Mouse (Mus musculus) forebrain, embryonic 16.5 days (tissue): ENCODE measurements around the gene Lcn8. TPM values are rescaled to one million over a fixed set of nuclear protein-coding genes. Genes with fewer than 3 reads are reported as not detected.

ENCODE experiments used
- ATAC-seq: fragments of 200-750 bp; cut with Nextera tagmentation; 2 replicates; pipeline ENCODE4 v1.8.0; 2017; ENCODE audit warnings: mild to moderate bottlenecking, moderate library complexity
- H3K27ac ChIP-seq: fragments of 300-500 bp; sonication (generic); 2 replicates; pipeline ENCODE4 v1.5.1; 2014; ENCODE audit warnings: low read length, control low read depth
- H3K27me3 ChIP-seq: fragments of 300-500 bp; sonication (generic); replicated peaks from 2 replicates; pipeline ENCODE4 v1.6.1; 2014; ENCODE audit warnings: low read length; ENCODE audit not compliant: control insufficient read depth, insufficient read depth
- H3K36me3 ChIP-seq: fragments of 300-500 bp; sonication (generic); 2 replicates; pipeline ENCODE4 v1.6.1; 2014; ENCODE audit not compliant: control insufficient read depth, insufficient read depth
- H3K4me1 ChIP-seq: fragments of 300-500 bp; sonication (generic); replicated peaks from 2 replicates; pipeline ENCODE4 v1.6.1; 2014; ENCODE audit warnings: low read length; ENCODE audit not compliant: control insufficient read depth, insufficient read depth
- H3K4me2 ChIP-seq: fragments of 300-500 bp; sonication (generic); 2 replicates; pipeline ENCODE4 v1.6.1; 2014; ENCODE audit warnings: mild to moderate bottlenecking, low read length, control low read depth
- H3K4me3 ChIP-seq: fragments of 300-500 bp; sonication (generic); replicated peaks from 2 replicates; pipeline ENCODE4 v1.5.1; 2014; ENCODE audit warnings: mild to moderate bottlenecking, low read length, control low read depth
- H3K9ac ChIP-seq: fragments of 300-500 bp; sonication (generic); replicated peaks from 2 replicates; pipeline ENCODE4 v1.6.1; 2014; ENCODE audit warnings: low read depth, low read length, control low read depth
- H3K9me3 ChIP-seq: fragments of 300-500 bp; sonication (generic); 2 replicates; pipeline ENCODE4 v1.6.1; 2016; ENCODE audit warnings: low read length; ENCODE audit not compliant: control insufficient read depth
- WGBS: fragments of 180-500 bp; shearing (Covaris S2); extraction: QIAGEN DNeasy Blood & Tissue Kit; methylation state at CpG from one replicate; pipeline ENCODE4 v1.1.7; 2014; 5-methylcytosine and 5-hydroxymethylcytosine counted together
- polyA plus RNA-seq: library from polyadenylated mRNA; unstranded; fragments of >200 nt; fragmentation: Nextera tagmentation; extraction: Ambion mirVana; gene quantifications from 2 replicates; pipeline ENCODE4 v1.2.1, GENCODE M21; 2015

The Lcn8 gene
- polyA plus RNA-seq, 1 experiment from 2014 or later: not detected

DNA sequence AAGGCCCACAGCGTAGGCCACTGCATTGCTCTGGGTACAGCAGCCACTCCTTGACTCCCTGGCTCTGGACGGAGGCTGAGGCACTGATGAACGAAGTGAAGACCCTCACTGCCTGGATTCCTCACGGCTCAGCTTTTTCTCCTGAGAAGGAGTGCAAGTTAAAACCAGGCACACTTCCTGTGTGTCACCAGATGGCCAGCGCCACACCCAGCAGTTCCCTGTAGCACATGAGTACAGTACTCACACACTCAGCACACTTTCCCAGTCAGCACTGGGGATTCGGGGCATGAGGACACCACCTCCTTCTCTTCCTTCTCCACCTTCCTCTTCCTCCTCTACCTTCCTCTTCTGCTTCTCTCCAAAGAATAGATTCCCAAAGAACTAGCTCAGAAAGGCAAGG is 25.1 kb upstream of the Lcn8 start, which contains the start of gene Fcna:
Fcna (minus strand) TSS at position 220 of the 400 bp plus-strand sequence.
- Histone ChIP-seq H3K4me1 (no peaks in the 10 kb centered on the region), H3K36me3 (no peaks in the 10 kb centered on the region), H3K9me3 (no peaks in the 10 kb centered on the region), H3K27me3 (no peaks in the 10 kb centered on the region), H3K4me2 (no peak within 1 kb of the TSS), H3K9ac (no peak within 1 kb of the TSS), H3K27ac (no peak within 1 kb of the TSS), H3K4me3 (no peak within 1 kb of the TSS)
- no peak for ATAC-seq
- WGBS: 80% methylated on average over 6 of the region's 6 CpGs

DNA sequence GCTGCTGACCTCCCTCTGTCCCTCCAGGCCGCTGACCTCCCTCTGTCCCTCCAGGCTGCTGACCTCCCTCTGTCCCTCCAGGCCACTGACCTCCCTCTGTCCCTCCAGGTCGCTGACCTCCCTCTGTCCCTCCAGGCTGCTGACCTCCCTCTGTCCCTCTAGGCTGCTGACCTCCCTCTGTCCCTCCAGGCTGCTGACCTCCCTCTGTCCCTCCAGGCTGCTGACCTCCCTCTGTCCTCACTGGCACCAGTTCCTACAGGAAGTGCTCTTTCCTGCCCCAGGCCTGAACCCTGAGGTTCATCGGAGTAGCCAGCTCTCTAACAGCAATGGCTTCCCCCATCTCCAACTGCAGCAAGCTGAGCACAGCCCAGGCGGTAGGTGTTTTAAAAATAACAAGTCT is 24.2 kb upstream of the Lcn8 start:
- Histone ChIP-seq H3K27ac (no peak overlapping the region), H3K4me3 (no peak overlapping the region), H3K4me2 (no peak overlapping the region), H3K27me3 (no peaks in the 10 kb centered on the region), H3K4me1 (no peaks in the 10 kb centered on the region), H3K9me3 (no peaks in the 10 kb centered on the region), H3K36me3 (no peaks in the 10 kb centered on the region), H3K9ac (no peak overlapping the region)
- WGBS: 60% methylated on average over 4 of the region's 4 CpGs
- ATAC-seq: no peak

- H3K9me3 ChIP-seq: no peaks in the 10 kb centered on the region
- H3K27me3 ChIP-seq: no peaks in the 10 kb centered on the region
- no peak overlapping the region for H3K4me3 ChIP-seq
- H3K4me1 ChIP-seq: no peaks in the 10 kb centered on the region
- ATAC-seq: no peak
- no peak overlapping the region for H3K9ac ChIP-seq
- no peak overlapping the region for H3K27ac ChIP-seq
- no peaks in the 10 kb centered on the region for H3K36me3 ChIP-seq
- WGBS: 84% methylated on average over 3 of the region's 3 CpGs
- no peak overlapping the region for H3K4me2 ChIP-seq
Measured at GRCm38 (mm10) chr2:25633616-25634015, 19.3 kb upstream of the Lcn8 start.

DNA sequence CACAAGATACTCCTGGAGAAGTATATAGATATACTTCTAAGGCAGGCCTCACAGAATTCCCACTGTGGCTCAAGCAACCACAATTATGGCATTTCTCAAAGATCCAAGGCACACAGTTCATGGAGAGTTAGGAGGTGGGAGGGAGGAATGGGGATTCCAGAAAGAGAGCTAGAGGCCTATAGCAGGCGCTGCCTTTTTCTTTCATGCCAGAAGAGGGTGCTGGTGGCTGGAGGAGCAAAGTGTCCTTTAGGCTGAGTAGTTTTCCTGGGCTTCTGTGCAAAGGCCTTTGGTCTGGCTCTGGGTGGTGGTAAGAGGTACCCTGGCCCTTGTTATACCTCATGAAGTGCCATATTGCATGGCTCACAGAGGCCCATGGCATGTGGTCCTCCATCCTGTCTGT is 18.9 kb upstream of the Lcn8 start:
- H3K9me3 ChIP-seq: no peaks in the 10 kb centered on the region
- H3K27ac ChIP-seq: no peak overlapping the region
- H3K4me1 ChIP-seq: no peaks in the 10 kb centered on the region
- no peak overlapping the region for H3K4me3 ChIP-seq
- no peaks in the 10 kb centered on the region for H3K36me3 ChIP-seq
- H3K27me3 ChIP-seq: no peaks in the 10 kb centered on the region
- 44% methylated on average over 1 of the region's 1 CpGs for WGBS
- ATAC-seq: no peak
- no peak overlapping the region for H3K9ac ChIP-seq
- no peak overlapping the region for H3K4me2 ChIP-seq

DNA sequence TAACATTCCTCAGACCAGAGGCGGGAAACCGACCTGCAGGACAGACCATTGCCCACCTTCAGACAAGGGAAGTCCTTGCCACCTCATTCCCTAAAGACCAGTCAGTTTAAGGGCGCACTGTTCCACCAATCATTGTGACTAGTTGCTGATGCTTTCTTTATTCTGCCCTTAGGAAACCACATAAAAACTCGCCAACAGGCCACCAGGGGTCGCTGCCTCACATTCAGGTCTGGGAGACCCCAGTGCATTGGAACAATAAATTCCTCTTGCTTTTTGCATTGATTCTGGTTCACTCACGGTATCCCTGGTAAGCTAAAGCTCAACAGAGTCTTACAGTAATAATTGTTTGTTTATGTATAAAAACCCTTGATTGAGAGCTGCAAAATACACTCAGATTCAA is 13.0 kb upstream of the Lcn8 start:
- ATAC-seq: no peak
- WGBS: 11% methylated on average over 6 of the region's 6 CpGs

DNA sequence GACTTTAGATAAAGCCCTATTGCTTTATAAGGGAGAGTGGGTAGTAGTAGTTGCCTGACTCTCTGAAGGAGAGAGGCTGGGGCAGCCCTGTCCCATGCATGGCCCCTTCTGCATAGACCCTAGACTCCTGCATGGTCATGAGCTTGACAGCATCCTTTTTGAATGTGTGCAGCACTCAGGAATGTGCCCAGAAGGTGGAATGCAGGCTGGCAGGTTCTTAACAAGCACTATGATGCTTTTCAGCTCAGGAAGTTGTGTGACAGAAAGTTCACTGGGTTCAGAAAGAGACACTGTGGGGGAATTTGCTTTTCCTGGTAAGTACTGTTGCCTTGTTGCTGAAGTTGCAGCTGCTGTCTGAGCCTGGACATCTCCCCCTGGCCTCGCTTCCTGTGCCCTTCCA is 1.6 kb downstream of the Lcn8 start:
- no peak overlapping the region for H3K4me2 ChIP-seq
- H3K4me3 ChIP-seq: no peak overlapping the region
- H3K4me1 ChIP-seq: no peaks in the 10 kb centered on the region
- H3K27me3 ChIP-seq: no peaks in the 10 kb centered on the region
- H3K36me3 ChIP-seq: no peaks in the 10 kb centered on the region
- 65% methylated on average over 1 of the region's 1 CpGs for WGBS
- no peak for ATAC-seq
- H3K9me3 ChIP-seq: no peaks in the 10 kb centered on the region
- no peak overlapping the region for H3K9ac ChIP-seq
- no peak overlapping the region for H3K27ac ChIP-seq

More for the DNA sequence above, 13.0 kb upstream of the Lcn8 start:
- Histone ChIP-seq H3K9ac (no peak overlapping the region), H3K9me3 (no peaks in the 10 kb centered on the region), H3K36me3 (no peaks in the 10 kb centered on the region), H3K4me1 (no peaks in the 10 kb centered on the region), H3K4me2 (no peak overlapping the region), H3K27ac (no peak overlapping the region), H3K4me3 (no peak overlapping the region), H3K27me3 (no peaks in the 10 kb centered on the region)

DNA sequence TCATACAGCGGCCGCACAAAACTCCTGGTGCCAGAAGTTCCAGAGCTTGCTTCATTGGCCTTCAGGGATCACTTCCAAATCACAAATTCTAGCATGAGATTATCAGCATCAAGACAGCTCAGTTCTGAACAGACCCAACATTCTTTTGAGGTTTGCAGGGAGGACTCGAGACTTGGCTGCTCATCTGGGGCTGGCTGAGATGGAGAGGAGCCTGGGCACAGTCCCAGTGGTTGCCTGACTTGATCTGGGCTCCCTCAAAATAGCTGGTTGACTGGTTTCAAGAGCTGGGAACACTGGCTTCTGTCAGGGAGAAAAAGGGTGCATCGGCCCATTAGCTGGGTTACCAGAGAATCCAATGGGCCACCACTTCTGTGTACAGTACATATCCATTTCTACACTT is 3.8 kb downstream of the Lcn8 start:
- Histone ChIP-seq H3K4me3 (no peak overlapping the region), H3K9ac (no peak overlapping the region), H3K36me3 (no peaks in the 10 kb centered on the region), H3K27me3 (no peaks in the 10 kb centered on the region), H3K4me1 (no peaks in the 10 kb centered on the region), H3K27ac (no peak overlapping the region), H3K9me3 (no peaks in the 10 kb centered on the region), H3K4me2 (no peak overlapping the region)
- ATAC-seq: no peak
- 84% methylated on average over 4 of the region's 4 CpGs for WGBS

DNA sequence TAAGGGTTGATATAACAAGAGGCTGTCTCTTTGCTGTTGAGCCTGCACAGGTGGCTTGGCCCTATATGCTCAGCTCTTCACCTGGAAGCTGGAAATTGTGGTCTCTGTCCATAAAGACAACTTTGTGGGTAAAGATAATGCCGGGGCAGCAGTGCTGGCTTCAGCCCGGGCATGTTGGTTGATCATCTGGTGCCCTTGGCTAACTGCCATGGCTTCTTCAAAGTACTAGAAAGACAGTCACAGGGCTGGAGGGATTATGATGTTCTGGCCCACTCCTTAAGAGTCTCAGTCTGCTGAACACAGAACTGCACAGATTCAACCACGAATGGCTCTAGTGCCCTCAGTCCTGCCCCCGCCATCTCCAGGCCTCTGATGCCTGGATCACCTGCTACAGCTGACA is 4.3 kb downstream of the Lcn8 start:
- Histone ChIP-seq H3K27ac (no peak overlapping the region), H3K9me3 (no peaks in the 10 kb centered on the region), H3K4me1 (no peaks in the 10 kb centered on the region), H3K36me3 (no peaks in the 10 kb centered on the region), H3K4me2 (no peak overlapping the region), H3K4me3 (no peak overlapping the region), H3K9ac (no peak overlapping the region), H3K27me3 (no peaks in the 10 kb centered on the region)
- no peak for ATAC-seq
- 66% methylated on average over 4 of the region's 4 CpGs for WGBS

DNA sequence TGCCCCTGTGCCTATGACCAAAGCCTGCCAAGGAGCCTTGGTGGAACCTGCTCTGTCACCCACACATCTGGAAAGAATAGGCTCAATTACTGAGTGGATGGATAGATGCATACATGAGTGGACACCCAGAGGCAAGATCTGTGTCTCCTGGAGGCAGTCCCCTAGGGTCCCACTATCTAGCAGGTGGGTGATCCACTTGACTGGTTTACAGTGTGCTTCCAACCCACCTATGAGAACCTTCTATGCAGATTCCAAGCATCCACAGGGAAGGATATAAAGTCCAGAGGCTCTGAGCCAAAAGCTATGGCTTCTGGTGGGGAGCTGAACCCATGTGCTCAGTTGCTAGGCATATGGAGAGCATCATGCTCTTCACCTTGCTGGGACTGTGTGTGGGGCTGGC is 4.7 kb downstream of the Lcn8 start, which contains the start of gene Lcn5:
Lcn5 (plus strand) TSS at position 301 of the 400 bp plus-strand sequence.
- no peaks in the 10 kb centered on the region for H3K27me3 ChIP-seq
- H3K27ac ChIP-seq: no peak within 1 kb of the TSS
- H3K4me1 ChIP-seq: no peaks in the 10 kb centered on the region
- no peak within 1 kb of the TSS for H3K4me3 ChIP-seq
- no peak within 1 kb of the TSS for H3K9ac ChIP-seq
- no peak for ATAC-seq
- no peaks in the 10 kb centered on the region for H3K9me3 ChIP-seq
- H3K4me2 ChIP-seq: no peak within 1 kb of the TSS
- H3K36me3 ChIP-seq: no peaks in the 10 kb centered on the region

DNA sequence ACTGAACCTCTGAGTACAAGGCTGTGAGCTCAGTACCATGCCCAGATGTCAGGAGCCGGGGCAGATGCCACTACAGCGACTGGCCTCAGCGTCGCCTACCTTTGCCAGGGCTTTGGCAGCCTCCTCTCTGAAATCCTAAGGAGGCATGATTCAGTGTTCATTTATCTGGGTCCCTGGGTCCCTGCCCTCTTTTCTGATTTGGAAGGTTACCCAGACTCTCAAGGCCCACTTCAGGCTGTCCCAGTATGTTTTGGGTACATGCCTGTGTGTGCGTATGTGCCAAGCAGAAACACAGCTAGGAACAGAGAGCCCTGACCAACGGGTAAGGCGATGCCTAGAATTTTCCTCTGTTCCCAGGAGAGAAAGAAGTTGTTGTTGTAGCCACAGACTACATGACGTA is 7.4 kb downstream of the Lcn8 start:
- no peak for ATAC-seq
- Histone ChIP-seq H3K4me2 (no peak overlapping the region), H3K36me3 (no peaks in the 10 kb centered on the region), H3K9me3 (no peaks in the 10 kb centered on the region), H3K4me3 (no peak overlapping the region), H3K4me1 (no peaks in the 10 kb centered on the region), H3K27ac (no peak overlapping the region), H3K27me3 (no peaks in the 10 kb centered on the region), H3K9ac (no peak overlapping the region)
- 94% methylated on average over 8 of the region's 8 CpGs for WGBS
